Mouse (Mus musculus) liver, postnatal 0 days (tissue): Measurements from ENCODE around the gene Hoxb5.

ENCODE experiments used
- CTCF ChIP-seq: sonication (generic); IDR thresholded peaks from 2 replicates; pipeline ENCODE4 v1.5.1; 2016; ENCODE audit warnings: antibody characterized with exemption, low read depth
- EP300 ChIP-seq: IDR thresholded peaks from 2 replicates; pipeline ENCODE4 v1.6.1; 2016; ENCODE audit warnings: antibody characterized with exemption, low read depth, mild to moderate bottlenecking

- peak; percentile 72 for TF ChIP-seq CTCF
- TF ChIP-seq EP300, result no peak
Observed at GRCm38 (mm10) chr11:96311520-96312417, 8.6 kb downstream of the Hoxb5 start.
